Mouse (Mus musculus) neutrophil, adult 5-6 weeks (primary cell): ENCODE measurements around the gene Adgrl2. TPM values are rescaled to one million over a fixed set of nuclear protein-coding genes. Genes with fewer than 3 reads are reported as not detected.

ENCODE experiments used
- ATAC-seq: fragments of 151-379, 151-347 bp; 2 replicates; pipeline ENCODE4 v1.8.0; 2017; ENCODE audit warnings: mild to moderate bottlenecking, moderate TSS enrichment; ENCODE audit not compliant: insufficient number of reproducible peaks, poor library complexity, low FRiP score, severe bottlenecking; ENCODE audit errors: extremely low read depth
- total RNA-seq: library from RNA; stranded (forward); fragments of 200-1000 nt; gene quantifications from 2 replicates; pipeline ENCODE4 v1.2.3, GENCODE M21; 2017

Adgrl2 gene
- total RNA-seq, 1 experiment from 2014 or later, result 0.81 TPM

DNA sequence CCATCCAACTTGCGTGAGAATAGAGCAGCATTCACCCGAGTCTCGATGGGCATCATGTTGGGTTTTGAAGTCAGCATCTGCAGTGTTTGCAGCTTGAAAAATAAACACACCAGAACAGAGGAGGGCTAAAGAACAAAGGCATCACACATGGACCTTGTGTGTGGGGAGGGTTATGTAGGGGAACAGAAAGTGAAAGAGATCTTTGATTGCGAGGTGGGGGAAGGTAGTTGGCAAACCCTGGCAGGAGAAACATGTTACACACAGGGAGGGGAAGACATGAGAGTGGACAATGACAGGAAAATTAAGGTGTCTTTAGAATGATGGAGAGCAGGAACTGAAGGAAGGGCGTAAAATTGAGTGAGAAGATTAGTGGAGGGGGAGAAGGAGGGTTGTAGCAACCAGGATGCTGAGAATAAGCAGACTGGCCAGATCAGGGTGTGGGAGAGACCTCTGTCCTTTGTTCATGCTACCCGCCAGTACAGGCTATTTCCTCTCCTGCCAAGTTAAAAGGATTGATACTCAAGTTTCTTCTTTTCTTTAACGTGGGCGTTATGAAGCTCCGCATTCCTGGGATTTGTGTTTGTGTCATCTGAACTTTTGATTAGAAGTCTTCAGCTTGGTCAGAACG, 197.0 kb downstream of the Adgrl2 start:
- peak; percentile 56; the same call in 1 of the 2 replicates for ATAC-seq

DNA sequence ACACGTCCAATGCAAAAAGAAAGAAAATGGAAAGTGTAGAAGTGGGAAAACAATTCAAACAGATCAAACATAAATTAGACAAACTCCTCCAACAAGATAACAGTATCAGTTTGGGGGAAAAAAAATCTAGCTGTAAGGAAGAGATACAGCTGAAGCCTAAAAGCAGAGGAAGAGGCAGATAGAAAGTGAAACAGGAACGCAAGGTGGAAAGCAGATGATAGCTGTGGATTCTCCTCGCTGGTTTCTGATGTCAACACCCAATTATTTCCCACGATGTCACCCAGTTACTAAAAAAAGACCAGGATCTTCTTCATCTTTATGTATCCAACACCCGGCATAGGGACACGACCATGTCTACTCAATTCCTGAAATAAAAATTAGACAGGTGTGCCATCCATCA, 220.0 kb downstream of the Adgrl2 start:
- peak; percentile 58; the same call in 1 of the 2 replicates for ATAC-seq
